Mouse (Mus musculus) liver, embryonic 16.5 days (tissue): Measurements from ENCODE around the gene Lsm7. TPM values are rescaled to one million over a fixed set of nuclear protein-coding genes. Genes with fewer than 3 reads are reported as not detected.
"Not testable (repeated sequence)": the region's sequence is repeated elsewhere in the genome, so short reads cannot be mapped to it uniquely, and the experiment has no call there.

Experiments
- ATAC-seq: fragments of 200-750 bp; cut with Nextera tagmentation; 2 replicates; pipeline ENCODE4 v1.8.0; 2017; ENCODE audit warnings: low read depth, mild to moderate bottlenecking, moderate number of reproducible peaks, moderate library complexity
- H3K27ac ChIP-seq: fragments of 300-500 bp; sonication (generic); 2 replicates; pipeline ENCODE4 v1.5.1; 2014; ENCODE audit warnings: mild to moderate bottlenecking, low read length
- H3K27me3 ChIP-seq: fragments of 300-500 bp; sonication (generic); 2 replicates; pipeline ENCODE4 v1.6.1; 2014; ENCODE audit warnings: low read depth, low read length, mixed read lengths; ENCODE audit not compliant: control insufficient read depth, insufficient read depth
- H3K36me3 ChIP-seq: fragments of 300-500 bp; sonication (generic); 2 replicates; pipeline ENCODE4 v1.6.1; 2014; ENCODE audit warnings: mild to moderate bottlenecking; ENCODE audit not compliant: control insufficient read depth, insufficient read depth
- H3K4me1 ChIP-seq: fragments of 300-500 bp; sonication (generic); 2 replicates; pipeline ENCODE4 v1.6.1; 2014; ENCODE audit warnings: low read depth, low read length, mixed read lengths; ENCODE audit not compliant: control insufficient read depth
- H3K4me2 ChIP-seq: fragments of 300-500 bp; sonication (generic); 2 replicates; pipeline ENCODE4 v1.6.1; 2014; ENCODE audit warnings: low read depth, low read length, mixed read lengths
- H3K4me3 ChIP-seq: fragments of 300-500 bp; sonication (generic); 2 replicates; pipeline ENCODE4 v1.5.1; 2014; ENCODE audit warnings: low read depth, mild to moderate bottlenecking, low read length
- H3K9ac ChIP-seq: fragments of 300-500 bp; sonication (generic); 2 replicates; pipeline ENCODE4 v1.6.1; 2014; ENCODE audit warnings: low read depth, low read length
- H3K9me3 ChIP-seq: fragments of 300-500 bp; sonication (generic); replicated peaks from 2 replicates; pipeline ENCODE4 v1.6.1; 2016; ENCODE audit warnings: low read length; ENCODE audit not compliant: control insufficient read depth
- WGBS: fragments of 180-500 bp; shearing (Covaris S2); extraction: QIAGEN DNeasy Blood & Tissue Kit; methylation state at CpG from one replicate; pipeline ENCODE4 v1.1.7; 2014; ENCODE audit not compliant: insufficient replicate concordance; 5-methylcytosine and 5-hydroxymethylcytosine counted together
- polyA plus RNA-seq: library from polyadenylated mRNA; unstranded; fragments of >200 nt; fragmentation: Nextera tagmentation; extraction: Ambion mirVana; gene quantifications from 2 replicates; pipeline ENCODE4 v1.2.1, GENCODE M21; 2015

Lsm7 gene
- polyA plus RNA-seq, 1 experiment from 2014 or later, result 92.5 TPM

DNA sequence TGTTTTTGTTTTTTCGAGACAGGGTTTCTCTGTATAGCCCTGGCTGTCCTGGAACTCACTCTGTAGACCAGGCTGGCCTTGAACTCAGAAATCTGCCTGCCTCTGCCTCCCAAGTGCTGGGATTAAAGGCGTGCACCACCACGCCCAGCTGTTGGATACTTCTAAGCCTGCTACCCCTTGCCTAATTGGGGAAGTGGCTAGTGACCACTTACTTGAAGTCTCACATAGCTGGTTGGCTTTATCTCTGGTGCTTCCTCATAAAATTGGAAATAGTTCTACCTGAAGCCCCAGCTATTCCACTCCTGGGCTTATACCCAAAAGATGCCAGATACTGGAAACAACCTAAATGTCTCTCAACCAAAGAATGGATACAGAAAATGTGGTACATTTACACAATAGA, 38.7 kb downstream of the Lsm7 start:
- H3K4me2 ChIP-seq, H3K4me3 ChIP-seq, H3K9ac ChIP-seq, ATAC-seq, H3K36me3 ChIP-seq, H3K27ac ChIP-seq, H3K9me3 ChIP-seq: not testable (repeated sequence)
- H3K4me1 ChIP-seq, result peaks cover 23% of the 10 kb centered on the region
- 54% methylated on average over 3 of the region's 3 CpGs for WGBS
- H3K27me3 ChIP-seq, result peaks cover 11% of the 10 kb centered on the region

- ATAC-seq, result no peak
- Histone ChIP-seq H3K4me1 (peaks cover 17% of the 10 kb centered on the region), H3K9ac (no peak overlapping the region), H3K9me3 (no peaks in the 10 kb centered on the region), H3K4me3 (no peak overlapping the region), H3K36me3 (no peaks in the 10 kb centered on the region), H3K4me2 (no peak overlapping the region), H3K27me3 (peaks cover 25% of the 10 kb centered on the region), H3K27ac (no peak overlapping the region)
- WGBS, result 53% methylated on average over 7 of the region's 7 CpGs
Measured at GRCm38 (mm10) chr10:80814800-80815199, 40.2 kb downstream of the Lsm7 start.

DNA sequence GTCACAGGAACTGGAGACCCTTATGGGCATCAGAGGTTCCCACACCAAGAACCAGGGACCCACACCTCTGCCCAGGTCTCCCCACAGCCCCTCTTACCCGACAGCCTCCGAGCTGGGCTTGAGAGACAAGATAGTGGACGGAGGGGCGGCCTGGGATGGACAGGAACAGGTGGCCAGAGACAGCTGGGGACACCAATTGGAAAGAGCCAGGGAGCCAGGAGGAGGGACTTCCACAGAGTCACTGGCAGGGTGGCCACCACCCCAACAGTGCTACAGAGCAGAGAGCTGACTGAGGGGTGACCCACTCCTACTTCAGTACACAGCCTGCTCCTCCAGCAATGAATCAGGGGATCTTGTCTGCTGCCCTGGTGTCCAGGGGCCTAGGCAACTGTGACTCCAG, 41.6 kb downstream of the Lsm7 start, which contains the start of gene Jsrp1:
Gene Jsrp1 (minus strand): TSS at position 133 of the 400 bp plus-strand sequence.
- Histone ChIP-seq H3K27ac (no peak within 1 kb of the TSS), H3K9me3 (no peaks in the 10 kb centered on the region), H3K9ac (no peak within 1 kb of the TSS), H3K4me1 (peaks cover 7% of the 10 kb centered on the region), H3K4me2 (no peak within 1 kb of the TSS), H3K27me3 (peaks cover 39% of the 10 kb centered on the region), H3K36me3 (no peaks in the 10 kb centered on the region), H3K4me3 (no peak within 1 kb of the TSS)
- no peak for ATAC-seq
- WGBS, result 71% methylated on average over 4 of the region's 4 CpGs

DNA sequence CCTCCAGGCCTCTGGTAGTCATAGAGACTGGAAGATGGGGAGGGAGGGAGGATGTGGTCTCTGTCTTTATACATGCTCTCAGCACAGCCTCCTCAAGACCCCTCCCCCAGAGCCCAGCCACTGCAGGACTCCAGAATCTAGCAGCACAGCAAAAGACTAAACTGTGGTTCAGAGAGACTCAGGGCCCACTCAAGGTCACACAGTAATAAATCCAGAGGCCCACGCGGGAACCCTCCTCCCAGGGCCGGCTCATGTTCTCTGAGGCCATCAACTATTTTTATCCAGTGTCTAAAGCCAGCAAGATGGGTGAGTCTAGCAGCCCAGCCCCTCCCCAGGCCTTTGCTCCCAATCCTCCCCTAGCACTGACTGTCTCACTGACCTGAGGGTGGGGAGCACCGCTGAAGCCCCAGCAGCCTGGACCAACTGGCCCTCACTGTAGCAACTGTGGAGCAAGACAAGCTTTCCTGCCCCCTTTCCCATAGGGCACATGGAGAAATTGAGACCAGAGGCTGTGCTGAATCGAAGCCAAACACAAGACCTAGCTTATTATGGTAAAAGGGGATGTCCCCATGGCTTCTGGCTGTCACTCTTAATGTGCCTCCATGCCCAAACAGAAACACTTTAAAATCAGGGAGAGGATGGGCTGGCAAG, 42.5 kb downstream of the Lsm7 start:
- Histone ChIP-seq H3K27me3 (peaks cover 48% of the 10 kb centered on the region), H3K4me2 (no peak overlapping the region), H3K4me3 (no peak overlapping the region), H3K36me3 (no peaks in the 10 kb centered on the region), H3K4me1 (peaks cover 12% of the 10 kb centered on the region), H3K9me3 (no peaks in the 10 kb centered on the region), H3K9ac (no peak overlapping the region), H3K27ac (no peak overlapping the region)
- ATAC-seq, result no peak
- WGBS, result 47% methylated on average over 5 of the region's 5 CpGs

GRCm38 (mm10) chr10:80810084-80810483, 44.9 kb downstream of the Lsm7 start:
- H3K27me3 ChIP-seq, result peaks cover 61% of the 10 kb centered on the region

DNA sequence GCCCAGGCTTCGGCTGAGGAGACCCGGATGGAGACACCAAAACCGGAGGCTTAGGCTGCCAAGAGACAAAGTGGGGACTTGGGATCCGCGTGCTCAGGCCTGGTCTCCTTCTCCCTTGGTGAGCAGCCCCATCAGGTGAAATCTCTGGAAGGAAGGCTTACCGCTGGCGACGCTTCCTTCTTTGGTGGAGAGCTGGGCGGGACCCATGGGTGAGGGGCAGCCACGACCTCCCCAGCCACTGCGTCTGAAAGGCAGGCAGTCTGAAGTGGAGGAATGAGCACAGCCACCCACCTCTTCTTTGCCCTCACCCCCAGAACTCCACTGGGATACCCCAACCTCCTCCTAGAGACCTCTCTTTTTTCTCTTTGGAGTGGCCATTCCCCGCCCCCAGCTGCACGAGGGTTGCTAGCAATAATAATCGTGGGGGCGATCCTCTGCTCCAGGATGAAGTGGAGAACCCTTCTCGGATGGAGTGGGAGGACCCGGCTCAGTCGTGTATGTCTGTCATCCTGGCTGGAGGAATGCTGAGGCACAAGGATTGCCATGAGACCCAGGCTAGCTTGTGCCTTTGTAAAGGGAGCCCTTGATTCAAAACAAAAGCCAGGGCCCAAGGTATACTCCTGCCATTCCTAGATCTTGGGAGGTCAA, 45.9 kb downstream of the Lsm7 start:
- H3K4me1 ChIP-seq, result peaks cover 38% of the 10 kb centered on the region
- H3K4me2 ChIP-seq, result no peak overlapping the region
- H3K36me3 ChIP-seq, result peaks cover 9% of the 10 kb centered on the region
- ATAC-seq, result no peak
- no peak overlapping the region for H3K4me3 ChIP-seq
- peaks cover 61% of the 10 kb centered on the region for H3K27me3 ChIP-seq
- WGBS, result 11% methylated on average over 18 of the region's 18 CpGs
- no peak overlapping the region for H3K9ac ChIP-seq
- no peaks in the 10 kb centered on the region for H3K9me3 ChIP-seq
- H3K27ac ChIP-seq, result no peak overlapping the region

More at GRCm38 (mm10) chr10:80810084-80810483, 44.9 kb downstream of the Lsm7 start:
- 10% methylated on average over 19 of the region's 20 CpGs for WGBS
- Histone ChIP-seq H3K4me3 (no peak overlapping the region), H3K4me2 (no peak overlapping the region), H3K4me1 (peaks cover 36% of the 10 kb centered on the region), H3K9me3 (no peaks in the 10 kb centered on the region), H3K36me3 (no peaks in the 10 kb centered on the region), H3K9ac (no peak overlapping the region), H3K27ac (no peak overlapping the region)
- no peak for ATAC-seq

DNA sequence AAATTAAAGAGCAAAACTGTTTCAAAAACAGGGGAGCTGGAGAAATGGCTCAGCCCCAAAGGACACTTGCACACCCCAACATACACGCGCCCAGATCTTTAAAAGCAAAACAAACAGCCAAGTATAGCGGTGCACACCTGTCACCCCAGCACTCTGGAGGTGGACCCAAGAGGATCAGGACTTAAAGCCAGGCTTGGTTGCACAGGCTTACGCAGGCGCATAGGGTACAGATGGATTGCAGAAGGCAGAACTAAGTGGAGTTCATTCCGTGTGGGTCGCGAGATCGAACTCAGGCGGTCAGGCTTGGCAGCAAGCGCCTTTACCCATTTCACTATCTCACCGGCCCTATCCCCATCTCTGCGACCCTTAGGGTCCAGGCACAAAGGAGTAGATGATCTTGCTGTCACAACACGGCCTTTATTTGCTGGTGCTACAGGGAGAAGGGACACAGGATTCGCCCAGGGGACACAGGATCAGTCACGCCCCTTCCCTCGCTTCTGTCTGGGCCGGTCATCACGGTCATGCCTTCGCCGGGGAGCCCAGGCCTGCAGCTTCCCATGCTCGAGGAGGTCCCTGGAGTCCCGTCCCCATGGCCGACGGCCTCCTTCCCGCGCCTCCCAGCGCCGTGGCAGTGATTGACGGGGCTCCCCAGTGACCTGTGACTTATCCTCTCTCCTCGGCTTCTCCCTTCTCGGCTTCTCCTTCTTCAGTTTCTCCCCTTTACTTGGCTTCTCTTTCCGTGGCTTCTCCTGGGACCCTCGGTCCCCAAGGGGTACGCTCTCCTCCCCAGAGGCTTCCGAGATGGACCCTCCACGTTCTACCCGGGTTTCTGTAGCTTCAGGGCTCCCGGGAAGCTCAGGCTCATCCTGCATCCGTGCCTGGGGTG, 46.7 kb downstream of the Lsm7 start:
- Histone ChIP-seq H3K27me3 (peaks cover 60% of the 10 kb centered on the region), H3K9ac (no peak overlapping the region), H3K9me3 (no peaks in the 10 kb centered on the region), H3K4me2 (0 out of 2 replicates have a peak overlapping the region, but pooled peaks have one; percentile 0), H3K36me3 (peaks cover 17% of the 10 kb centered on the region), H3K4me3 (no peak overlapping the region), H3K4me1 (peaks cover 38% of the 10 kb centered on the region), H3K27ac (no peak overlapping the region)
- no peak for ATAC-seq
- WGBS, result 20% methylated on average over 40 of the region's 40 CpGs

DNA sequence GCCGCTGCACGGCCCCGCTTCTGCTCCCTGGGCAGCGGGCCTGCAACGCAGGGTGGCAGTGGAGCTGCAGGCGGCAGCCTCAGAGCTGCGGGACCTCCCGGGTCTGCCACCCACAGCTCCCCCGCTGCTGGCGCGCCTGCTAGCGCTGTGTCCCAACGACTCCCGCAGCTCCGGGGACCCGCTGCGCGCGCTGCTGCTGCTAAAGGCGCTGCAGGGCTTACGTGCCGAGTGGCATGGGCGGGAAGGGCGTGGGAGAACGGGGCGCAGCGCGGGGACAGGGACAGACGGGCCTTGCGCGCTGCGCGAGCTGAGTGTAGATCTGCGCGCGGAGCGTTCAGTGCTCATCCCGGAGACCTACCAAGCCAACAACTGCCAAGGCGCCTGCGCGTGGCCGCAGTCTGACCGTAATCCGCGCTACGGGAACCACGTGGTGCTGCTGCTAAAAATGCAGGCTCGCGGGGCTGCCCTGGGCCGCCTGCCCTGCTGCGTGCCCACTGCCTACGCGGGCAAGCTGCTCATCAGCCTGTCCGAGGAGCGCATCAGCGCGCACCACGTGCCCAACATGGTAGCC, 47.9 kb downstream of the Lsm7 start:
- Histone ChIP-seq H3K9me3 (no peaks in the 10 kb centered on the region), H3K9ac (peak overlapping the region; percentile 42), H3K27ac (no peak overlapping the region), H3K27me3 (peaks cover 53% of the 10 kb centered on the region), H3K36me3 (peaks cover 29% of the 10 kb centered on the region), H3K4me3 (peak overlapping the region; percentile 57), H3K4me1 (peaks cover 38% of the 10 kb centered on the region), H3K4me2 (peak overlapping the region; percentile 78)
- peak; percentile 59 for ATAC-seq
- under 1% methylated on average over 58 of the region's 58 CpGs for WGBS
